In the genomic region with DNA sequence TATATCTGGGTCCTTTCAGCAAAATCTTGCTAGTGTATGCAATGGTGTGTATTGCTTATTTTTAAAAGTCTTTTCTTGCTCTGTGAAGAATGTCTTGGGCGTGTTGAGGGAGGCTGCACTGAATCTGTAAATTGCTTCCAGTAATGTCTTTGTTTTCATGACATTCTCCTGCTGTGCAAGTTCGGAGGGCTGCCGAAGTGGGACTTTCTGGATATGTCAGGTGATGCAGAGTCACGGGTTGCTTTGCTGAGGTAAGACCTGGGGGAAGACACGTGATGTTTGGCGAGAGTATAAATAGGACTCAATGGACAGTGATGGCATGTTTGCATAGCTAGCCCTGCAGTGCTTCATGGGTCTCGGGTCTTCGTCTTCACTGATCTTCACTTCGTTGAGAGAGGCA, we compare ENCODE assay signal across 32 mouse cellular contexts.
"Had no signal": no experiment of that assay in that cellular context is flagged by ENCODE, and none has a peak within 500 bp of the region (broad histone marks: within the 10 kb centered on the region; RNA-seq: fewer than 3 reads in every experiment).

No protein-coding gene starts in this region.

- H3K27ac ChIP-seq: limb, embryonic 12.5 days; limb, embryonic 13.5 days; limb, embryonic 15.5 days; liver, embryonic 12.5 days; liver, embryonic 13.5 days; liver, embryonic 14.5 days; liver, embryonic 15.5 days; lung, embryonic 15.5 days; macrophage; midbrain, embryonic 10.5 days; midbrain, embryonic 12.5 days; midbrain, embryonic 13.5 days; midbrain, embryonic 15.5 days; neural tube, embryonic 12.5 days; neural tube, embryonic 13.5 days had no signal

- H3K4me3 ChIP-seq: limb, embryonic 12.5 days; limb, embryonic 13.5 days; limb, embryonic 15.5 days; liver, embryonic 12.5 days; liver, embryonic 13.5 days; liver, embryonic 15.5 days; lung, embryonic 15.5 days; megakaryocyte, embryonic 14.5 days; midbrain, embryonic 10.5 days; midbrain, embryonic 12.5 days; midbrain, embryonic 13.5 days; midbrain, embryonic 15.5 days; myocyte; neural tube, embryonic 12.5 days; neural tube, embryonic 13.5 days had no signal

- H3K36me3 ChIP-seq: limb, embryonic 12.5 days; limb, embryonic 13.5 days; limb, embryonic 15.5 days; liver, embryonic 12.5 days; liver, embryonic 13.5 days; liver, embryonic 15.5 days; lung, embryonic 15.5 days; midbrain, embryonic 10.5 days; midbrain, embryonic 12.5 days; midbrain, embryonic 13.5 days; midbrain, embryonic 15.5 days; neural tube, embryonic 12.5 days; neural tube, embryonic 13.5 days had no signal

- H3K4me2 ChIP-seq: limb, embryonic 12.5 days; limb, embryonic 13.5 days; limb, embryonic 15.5 days; liver, embryonic 11.5 days; liver, embryonic 12.5 days; liver, embryonic 13.5 days; liver, embryonic 15.5 days; lung, embryonic 14.5 days; lung, embryonic 15.5 days; midbrain, embryonic 11.5 days; midbrain, embryonic 12.5 days; midbrain, embryonic 13.5 days; midbrain, embryonic 15.5 days; neural tube, embryonic 12.5 days; neural tube, embryonic 13.5 days had no signal

- DNase-seq: left cerebral cortex, postnatal 4 days; liver; liver, embryonic 13.5 days; liver, postnatal 0 days; lung, adult 18-20 months; lung, adult 2 months; lung, embryonic 14.5 days; lung, postnatal 10 days; lung, postnatal 14 days; lung, postnatal 36 days; lung, postnatal 4 days; midbrain, embryonic 14.5 days had no signal

- H3K4me1 ChIP-seq: limb, embryonic 12.5 days; limb, embryonic 13.5 days; limb, embryonic 15.5 days; liver, embryonic 12.5 days; liver, embryonic 13.5 days; liver, embryonic 15.5 days; lung, embryonic 15.5 days; megakaryocyte, embryonic 14.5 days; midbrain, embryonic 10.5 days; midbrain, embryonic 12.5 days; midbrain, embryonic 13.5 days; midbrain, embryonic 15.5 days; neural tube, embryonic 12.5 days; neural tube, embryonic 13.5 days had no signal

- H3K27me3 ChIP-seq: limb, embryonic 12.5 days; limb, embryonic 13.5 days; limb, embryonic 15.5 days; liver, embryonic 12.5 days; liver, embryonic 13.5 days; liver, embryonic 15.5 days; lung, embryonic 15.5 days; megakaryocyte, embryonic 14.5 days; midbrain, embryonic 12.5 days; midbrain, embryonic 13.5 days; midbrain, embryonic 15.5 days; neural tube, embryonic 12.5 days; neural tube, embryonic 13.5 days had no signal

- H3K9me3 ChIP-seq: limb, embryonic 15.5 days; liver, embryonic 12.5 days; liver, embryonic 13.5 days; liver, embryonic 15.5 days; lung, embryonic 15.5 days; midbrain, embryonic 10.5 days; midbrain, embryonic 12.5 days; midbrain, embryonic 13.5 days; midbrain, embryonic 15.5 days; neural tube, embryonic 12.5 days; neural tube, embryonic 13.5 days had no signal

- H3K9ac ChIP-seq: limb, embryonic 12.5 days; limb, embryonic 13.5 days; limb, embryonic 15.5 days; liver, embryonic 12.5 days; liver, embryonic 13.5 days; liver, embryonic 14.5 days; liver, embryonic 15.5 days; liver, postnatal 0 days; lung, embryonic 14.5 days; lung, embryonic 15.5 days; midbrain, embryonic 12.5 days; midbrain, embryonic 13.5 days; midbrain, embryonic 15.5 days; neural tube, embryonic 12.5 days; neural tube, embryonic 13.5 days had no signal

- ATAC-seq: liver, embryonic 12.5 days; liver, postnatal 0 days; lung, postnatal 0 days; midbrain, embryonic 13.5 days; midbrain, embryonic 15.5 days; midbrain, embryonic 16.5 days had no signal
